Mouse (Mus musculus) central nervous system, embryonic 18 days (tissue): ENCODE measurements around the gene Tcap. TPM values are rescaled to one million over a fixed set of nuclear protein-coding genes. Genes with fewer than 3 reads are reported as not detected.

Source experiments
- polyA plus RNA-seq: library from polyadenylated mRNA; depleted of rRNA; stranded (reverse); fragments of >200 nt; gene quantifications from 2 replicates; pipeline ENCODE4 v1.2.3, GENCODE M21; 2012; rRNA removed

The Tcap gene
- 0.31 and 3.6 TPM in 2 replicates for polyA plus RNA-seq

DNA sequence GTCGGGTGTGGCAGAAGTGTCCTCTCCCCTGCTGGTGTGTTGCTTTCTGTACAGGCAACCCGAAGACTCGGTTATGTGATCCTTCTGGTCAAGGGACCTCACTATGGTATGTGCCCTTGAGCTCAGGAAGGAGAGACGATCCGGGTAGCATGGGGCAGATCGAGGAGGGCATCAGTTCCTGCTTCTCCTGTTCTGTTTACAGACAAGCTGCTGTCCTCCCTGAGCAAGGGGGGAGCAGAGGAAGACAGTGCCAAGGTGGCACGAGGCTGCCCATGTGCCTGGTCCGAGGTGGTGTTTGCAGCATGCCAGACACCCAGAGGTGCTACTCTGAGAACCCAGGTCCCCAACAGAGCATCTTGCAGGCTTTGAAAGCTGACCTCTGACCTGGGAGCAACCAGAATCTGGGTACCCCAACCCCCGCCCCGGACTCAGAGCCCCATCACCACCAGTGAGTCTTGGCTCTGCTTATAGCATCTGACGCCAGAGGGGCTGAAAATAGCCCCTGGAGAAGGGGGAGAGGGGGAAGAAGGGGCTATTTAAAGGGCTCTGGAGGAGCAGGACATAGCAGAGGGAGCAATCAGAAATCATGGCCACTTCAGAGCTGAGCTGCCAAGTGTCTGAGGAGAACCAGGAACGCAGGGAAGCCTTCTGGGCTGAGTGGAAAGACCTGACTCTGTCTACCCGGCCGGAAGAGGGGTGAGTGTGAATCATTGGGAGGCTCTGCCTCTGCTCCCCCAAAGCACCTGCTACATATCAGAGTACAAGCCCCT is at the start of gene Tcap:
TSS of gene Tcap (plus strand) at position 551 of the 770 bp plus-strand sequence.

DNA sequence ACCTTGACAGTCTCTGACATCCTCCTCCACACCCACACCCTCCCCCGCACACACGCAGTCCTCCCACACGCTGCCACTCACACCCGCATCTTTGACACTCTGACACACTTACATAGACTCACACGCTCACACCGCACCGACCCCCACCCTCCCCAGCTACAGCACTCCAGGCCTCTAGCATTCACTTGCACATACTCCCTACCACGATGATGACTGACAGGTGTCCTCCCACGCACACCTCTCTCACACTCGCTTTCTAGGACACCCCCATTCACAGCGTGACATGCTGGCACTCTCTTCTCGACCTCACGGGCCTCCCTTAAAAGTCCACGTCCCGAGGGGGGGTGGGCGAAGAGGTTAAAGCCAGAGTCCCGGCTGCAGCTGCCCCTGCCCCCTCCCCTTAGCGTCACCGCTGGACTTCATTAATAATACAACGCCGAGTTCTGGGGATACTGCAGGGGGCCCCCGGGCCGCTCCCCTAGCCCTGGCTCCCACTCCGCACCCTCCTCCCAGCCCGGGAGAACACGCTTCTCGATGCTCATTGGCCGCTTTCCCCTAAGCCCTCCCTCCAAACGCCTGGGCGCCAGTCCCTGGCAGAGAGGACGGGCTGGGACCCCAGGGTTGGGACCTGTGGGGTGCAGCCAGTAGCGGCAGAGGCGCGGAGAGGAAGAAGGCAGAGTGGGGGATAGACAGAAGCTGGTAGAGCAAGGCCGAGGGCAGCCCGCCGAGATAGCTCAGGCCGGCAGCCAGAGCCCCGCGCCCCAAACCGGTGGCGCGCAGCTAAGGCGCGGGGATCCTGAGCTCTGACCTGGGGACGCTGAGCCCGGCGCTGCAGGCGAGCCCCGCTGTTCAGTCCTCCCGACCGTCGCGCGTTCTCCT is 35.3 kb upstream of the Tcap start, which contains the start of gene Ppp1r1b:
TSS of gene Ppp1r1b (plus strand) at position 322 of the 879 bp plus-strand sequence.

DNA sequence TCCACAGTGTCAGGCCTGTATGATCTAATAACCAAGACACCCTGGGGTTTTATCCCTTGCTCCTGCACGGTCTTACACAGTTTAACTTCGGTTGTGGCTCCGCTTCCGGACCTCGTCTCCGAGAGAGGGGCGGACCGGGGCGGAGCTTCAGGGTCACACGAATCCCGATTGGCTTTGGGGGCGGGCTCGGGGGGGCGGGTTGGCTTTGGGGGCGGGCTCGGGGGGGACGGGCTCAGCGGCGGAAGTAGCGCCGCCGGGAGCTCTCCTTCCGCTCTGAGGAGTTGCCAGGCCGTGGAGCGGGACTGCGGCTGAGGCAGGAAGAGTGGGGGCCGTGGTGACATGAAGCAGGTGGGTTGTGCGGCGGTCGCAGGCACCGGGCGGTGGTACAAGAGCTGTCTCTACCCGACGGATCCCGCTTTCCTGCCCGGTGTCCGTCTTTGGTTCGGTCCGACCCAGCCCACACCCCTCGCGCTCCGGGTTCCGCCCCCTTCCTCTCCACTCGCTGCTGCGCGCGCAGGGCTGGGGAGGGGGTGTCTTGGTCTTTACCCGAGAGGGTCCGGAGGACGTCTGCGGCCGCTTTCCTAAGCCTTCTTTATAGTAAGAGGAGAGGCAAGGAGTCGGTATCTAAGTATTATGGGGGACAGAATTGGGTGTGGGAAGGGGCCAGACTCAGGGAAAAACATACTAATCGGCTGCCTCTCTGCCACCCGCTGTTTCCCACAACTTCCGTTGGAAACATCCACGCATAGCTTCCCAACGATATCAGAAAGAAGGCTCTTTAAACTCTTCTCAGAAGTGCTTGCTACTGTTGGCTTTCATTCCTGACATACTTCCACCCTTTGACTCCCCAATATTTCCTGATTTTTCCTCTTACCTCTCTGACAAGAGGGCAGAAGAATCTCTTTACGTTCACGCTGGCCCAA is 25.2 kb upstream of the Tcap start, which contains the start of gene Stard3:
TSS of gene Stard3 (plus strand) at position 208 of the 923 bp plus-strand sequence.

DNA sequence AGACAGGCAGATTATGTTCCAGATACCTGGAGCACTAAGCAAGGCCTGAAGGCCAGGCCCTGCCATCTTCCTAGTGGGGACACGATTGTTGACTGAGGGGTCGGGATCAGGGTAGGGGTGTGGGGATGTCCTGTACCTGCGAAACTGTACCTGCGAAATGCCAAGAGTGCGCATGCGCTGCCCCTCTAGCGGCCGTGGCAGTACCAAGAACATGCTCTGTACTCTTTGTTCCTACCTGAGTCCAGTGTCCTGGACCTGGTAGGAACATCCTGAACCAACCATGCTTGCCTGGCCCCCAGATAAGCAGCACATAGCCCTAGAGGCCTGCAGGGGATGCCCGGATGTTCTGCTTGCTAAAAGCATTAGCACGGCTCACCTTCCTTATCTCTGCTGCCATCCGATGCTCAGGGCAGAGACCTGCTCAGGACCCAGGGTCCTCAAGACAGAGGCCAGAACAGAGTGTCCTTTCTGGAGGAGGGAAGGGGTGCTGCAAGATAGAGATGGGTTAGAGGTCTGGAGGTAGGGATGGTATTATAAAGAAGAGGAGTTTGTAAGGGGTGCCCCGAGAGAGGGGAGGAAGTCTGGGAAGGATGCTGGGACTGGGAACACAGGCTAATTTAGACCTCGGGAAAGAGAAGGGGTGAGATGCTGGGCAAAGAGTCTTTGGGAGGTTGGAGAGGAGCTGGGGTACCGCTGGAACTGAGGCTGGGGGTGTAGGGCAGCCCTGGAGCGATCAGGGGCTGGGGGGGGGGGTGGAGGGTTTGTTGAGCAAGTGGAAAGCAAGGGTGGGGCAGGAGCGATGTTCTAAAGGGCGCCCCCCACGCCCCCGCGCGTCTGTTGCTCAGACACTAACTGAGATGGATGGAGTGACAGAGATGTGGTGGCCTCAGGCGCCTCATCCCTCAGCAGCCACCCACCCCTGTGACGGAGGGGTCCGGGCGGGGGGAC is 2.3 kb downstream of the Tcap start, which contains the start of gene Pnmt:
TSS of gene Pnmt (plus strand) at position 813 of the 948 bp plus-strand sequence.

GRCm38 (mm10) chr11:98400161-98400726 is 16.6 kb downstream of the Tcap start, which contains the start of gene Pgap3:
Gene Pgap3, minus strand, starts transcription at chr11:98400490.

GRCm38 (mm10) chr11:98412273-98412796 is 28.7 kb downstream of the Tcap start, which contains the start of gene Erbb2:
Gene Erbb2, plus strand, starts transcription at chr11:98412470.

Other genes starting within 250 kb of the Tcap start
- gene Fbxl20, start 233.4 kb upstream of the Tcap start, polyA plus RNA-seq, result 23.2 and 24.2 TPM in 2 replicates
- gene Med1, start 190.5 kb upstream of the Tcap start, polyA plus RNA-seq, result 28.4 and 28.8 TPM in 2 replicates
- gene Cdk12, start 180.8 kb upstream of the Tcap start, polyA plus RNA-seq, result 16.0 and 16.2 TPM in 2 replicates
- gene Neurod2, start 54.2 kb upstream of the Tcap start, polyA plus RNA-seq, result 66.9 and 87.9 TPM in 2 replicates
- 35.9 and 57.7 TPM in 2 replicates for gene Ppp1r1b, start 35.4 kb upstream of the Tcap start, polyA plus RNA-seq
- 57.5 and 63.6 TPM in 2 replicates for gene Stard3, start 25.4 kb upstream of the Tcap start, polyA plus RNA-seq
- 1.5 and 1.6 TPM in 2 replicates for gene Pnmt, start 2.6 kb downstream of the Tcap start, polyA plus RNA-seq
- 10.6 and 11.1 TPM in 2 replicates for gene Pgap3, start 16.7 kb downstream of the Tcap start, polyA plus RNA-seq
- gene Erbb2, start 28.7 kb downstream of the Tcap start, polyA plus RNA-seq, result 4.1 and 4.2 TPM in 2 replicates
- 186 and 206 TPM in 2 replicates for gene Mien1, start 55.2 kb downstream of the Tcap start, polyA plus RNA-seq
- gene Grb7, start 62.6 kb downstream of the Tcap start, polyA plus RNA-seq, result 1.9 and 2.1 TPM in 2 replicates
- 0.08 and 0.10 TPM in 2 replicates for gene Ikzf3, start 162.2 kb downstream of the Tcap start, polyA plus RNA-seq
- 0.11 and 0.23 TPM in 2 replicates for gene Zpbp2, start 167.3 kb downstream of the Tcap start, polyA plus RNA-seq
- gene Ormdl3, start 203.6 kb downstream of the Tcap start, polyA plus RNA-seq, result 105 and 111 TPM in 2 replicates
- not detected in 2 replicates for gene Lrrc3c, start 214.5 kb downstream of the Tcap start, polyA plus RNA-seq
- gene Gm12355, start 241.8 kb downstream of the Tcap start, polyA plus RNA-seq, result 0.23 and 0.32 TPM in 2 replicates
- not detected in 2 replicates for gene Gsdma3, start 242.5 kb downstream of the Tcap start, polyA plus RNA-seq